Mouse (Mus musculus) urinary bladder, postnatal 4 days (tissue): Measurements from ENCODE around the gene Krtap19-4.

Source experiments
- DNase-seq, 2 experiments: peaks; one replicate each; pipeline ENCODE4 v3.0.0; 2021 to 2022; ENCODE audit warnings: low spot score in 2 of 2

Gene Krtap19-4

GRCm38 (mm10) chr16:88884989-88885388, at the start of gene Krtap19-4:
TSS of gene Krtap19-4 (minus strand) at chr16:88885089.
- DNase-seq = no peak

- no peak for DNase-seq
These were observed 47.3 kb upstream of the Krtap19-4 start, which contains the start of gene Krtap19-9b for GRCm38 (mm10) chr16:88932165-88932564. TSS of gene Krtap19-9b (minus strand) at chr16:88932265.

GRCm38 (mm10) chr16:88896357-88896756, 11.5 kb upstream of the Krtap19-4 start, which contains the start of gene Krtap19-5:
TSS of gene Krtap19-5 (minus strand) at chr16:88896457.
- DNase-seq = no peak

- DNase-seq = no peak
These were observed 2.0 kb upstream of the Krtap19-4 start for GRCm38 (mm10) chr16:88886870-88887269.

- DNase-seq = no peak
These were observed 7.0 kb downstream of the Krtap19-4 start, which contains the start of gene Krtap19-3 for GRCm38 (mm10) chr16:88877938-88878337. TSS of gene Krtap19-3 (minus strand) at chr16:88878038.

GRCm38 (mm10) chr16:88874169-88874568, 10.7 kb downstream of the Krtap19-4 start, which contains the start of gene Krtap19-2:
TSS of gene Krtap19-2 (minus strand) at chr16:88874269.
- no peak for DNase-seq

GRCm38 (mm10) chr16:88869311-88869710, 15.6 kb downstream of the Krtap19-4 start, which contains the start of gene Krtap19-1:
TSS of gene Krtap19-1 (minus strand) at chr16:88869411.
- DNase-seq = no peak

GRCm38 (mm10) chr16:88864887-88865407, 19.9 kb downstream of the Krtap19-4 start:
- DNase-seq = no peak

- DNase-seq = no peak
These were observed 33.4 kb downstream of the Krtap19-4 start for GRCm38 (mm10) chr16:88851450-88851849.

GRCm38 (mm10) chr16:88848558-88848957, 36.3 kb downstream of the Krtap19-4 start:
- DNase-seq = no peak

GRCm38 (mm10) chr16:88847363-88847762, 37.5 kb downstream of the Krtap19-4 start:
- no peak for DNase-seq
